Mouse (Mus musculus): Measurements from ENCODE around the gene Lsm2. TPM values are rescaled to one million over a fixed set of nuclear protein-coding genes. Genes with fewer than 3 reads are reported as not detected.
A peak's percentile ranks its signal among the peaks of the same experiment; 100 is the strongest.
"Not testable (repeated sequence)": the region's sequence is repeated elsewhere in the genome, so short reads cannot be mapped to it uniquely, and the experiment has no call there.

Lsm2 gene
- 10 to 100 TPM; 17.3 to 18.0 TPM for total RNA-seq (2021)

- intact Hi-C loops (cut with DNase I), result loop anchor here (1.0 to 5.0 kb wide), 2 partner anchors 29 to 129 kb away; partner anchors contain the start of genes Nelfe and Skiv2l
- peak; percentile 94 to 96 for DNase-seq (ENCODE audit: low spot score in 2 of 2)
Observed at GRCm38 (mm10) chr17:34981690-34982180, at the start of gene Lsm2. TSS of gene Lsm2 (plus strand) at chr17:34981862.

GRCm38 (mm10) chr17:34932287-34932686 lies 49.4 kb upstream of the Lsm2 start:
- intact Hi-C loops (cut with DNase I), result no loop called here
- DNase-seq (ENCODE audit: low spot score in 2 of 2), result no peak

- peak in 1 of 2 experiments; percentile 18 for DNase-seq (ENCODE audit: low spot score in 2 of 2)
Observed at GRCm38 (mm10) chr17:34934031-34934430, 47.6 kb upstream of the Lsm2 start.

GRCm38 (mm10) chr17:34934830-34935229 lies 46.8 kb upstream of the Lsm2 start:
- no peak for DNase-seq (ENCODE audit: low spot score in 2 of 2)
- intact Hi-C loops (cut with DNase I), result no loop called here

More at GRCm38 (mm10) chr17:34934031-34934430, 47.6 kb upstream of the Lsm2 start:
- intact Hi-C loops (cut with DNase I), result no loop called here

GRCm38 (mm10) chr17:34937960-34938505 lies 43.6 kb upstream of the Lsm2 start:
- DNase-seq (ENCODE audit: low spot score in 2 of 2), result no peak

GRCm38 (mm10) chr17:34941344-34942041 lies 40.2 kb upstream of the Lsm2 start:
- intact Hi-C loops (cut with DNase I), result no loop called here
- DNase-seq (ENCODE audit: low spot score in 2 of 2), result no peak

More at GRCm38 (mm10) chr17:34937960-34938505, 43.6 kb upstream of the Lsm2 start:
- intact Hi-C loops (cut with DNase I), result no loop called here

GRCm38 (mm10) chr17:34943128-34943815 lies 38.4 kb upstream of the Lsm2 start:
- intact Hi-C loops (cut with DNase I), result no loop called here
- no peak for DNase-seq (ENCODE audit: low spot score in 2 of 2)

GRCm38 (mm10) chr17:34944362-34944761 lies 37.3 kb upstream of the Lsm2 start:
- intact Hi-C loops (cut with DNase I), result no loop called here
- no peak for DNase-seq (ENCODE audit: low spot score in 2 of 2)

- intact Hi-C loops (cut with DNase I), result loop anchor here (1.0 kb wide), 1 partner anchor 91 kb away; no protein-coding TSS in a partner anchor
Observed at GRCm38 (mm10) chr17:34946486-34947140, 35.0 kb upstream of the Lsm2 start.

GRCm38 (mm10) chr17:34947606-34948005 lies 34.1 kb upstream of the Lsm2 start:
- DNase-seq (ENCODE audit: low spot score in 2 of 2), result peak in 1 of 2 experiments; percentile 16
- intact Hi-C loops (cut with DNase I), result loop anchor here (1.0 kb wide), 1 partner anchor 92 kb away; no protein-coding TSS in a partner anchor

More at GRCm38 (mm10) chr17:34946486-34947140, 35.0 kb upstream of the Lsm2 start:
- no peak for DNase-seq (ENCODE audit: low spot score in 2 of 2)

- DNase-seq (ENCODE audit: low spot score in 2 of 2); intact Hi-C loops (cut with DNase I): not testable (repeated sequence)
Observed at GRCm38 (mm10) chr17:34948721-34949552, 32.7 kb upstream of the Lsm2 start.

- intact Hi-C loops (cut with DNase I), result no loop called here
- DNase-seq (ENCODE audit: low spot score in 2 of 2), result no peak
Observed at GRCm38 (mm10) chr17:34949553-34949969, 32.1 kb upstream of the Lsm2 start.

- intact Hi-C loops (cut with DNase I), result no loop called here
- no peak for DNase-seq (ENCODE audit: low spot score in 2 of 2)
Observed at GRCm38 (mm10) chr17:34950514-34951455, 30.9 kb upstream of the Lsm2 start.

- intact Hi-C loops (cut with DNase I), result loop anchor here (1.0 to 2.0 kb wide), 3 partner anchors 21 to 53 kb away; partner anchors contain the start of genes C2, Ehmt2, Lsm2 and Neu1
- DNase-seq (ENCODE audit: low spot score in 2 of 2), result peak; percentile 43 to 64
Observed at GRCm38 (mm10) chr17:34951636-34952377, 29.9 kb upstream of the Lsm2 start.

- DNase-seq (ENCODE audit: low spot score in 2 of 2), result peak; percentile 74 to 76
- intact Hi-C loops (cut with DNase I), result loop anchor here (1.0 to 2.0 kb wide), 3 partner anchors 21 to 54 kb away; partner anchors contain the start of genes C2, Ehmt2, Lsm2 and Neu1
Observed at GRCm38 (mm10) chr17:34952378-34953040, 29.2 kb upstream of the Lsm2 start.

- intact Hi-C loops (cut with DNase I), result loop anchor here (2.0 kb wide), 1 partner anchor 54 kb away; the partner anchor contains the start of genes C2 and Ehmt2
- no peak for DNase-seq (ENCODE audit: low spot score in 2 of 2)
Observed at GRCm38 (mm10) chr17:34953258-34953657, 28.4 kb upstream of the Lsm2 start.

Measured in left cerebral cortex, postnatal 25 days (tissue).